Mouse (Mus musculus) adrenal gland, adult (tissue): ENCODE results near the gene Magi2.
"Not testable (repeated sequence)": the region's sequence is repeated elsewhere in the genome, so short reads cannot be mapped to it uniquely, and the experiment has no call there.

Source experiments
- DNase-seq, 2 experiments: peaks; one replicate each; pipeline ENCODE4 v3.0.0; 2022 to 2023; ENCODE audit warnings: low spot score in 1 of 2; ENCODE audit not compliant: inconsistent age in 2 of 2

Magi2 gene

GRCm38 (mm10) chr5:20682208-20682607, 1455.4 kb downstream of the Magi2 start:
- no peak for DNase-seq

GRCm38 (mm10) chr5:20684112-20684511, 1457.3 kb downstream of the Magi2 start:
- DNase-seq: no peak

GRCm38 (mm10) chr5:20692230-20692629, 1465.4 kb downstream of the Magi2 start:
- DNase-seq: no peak

DNA sequence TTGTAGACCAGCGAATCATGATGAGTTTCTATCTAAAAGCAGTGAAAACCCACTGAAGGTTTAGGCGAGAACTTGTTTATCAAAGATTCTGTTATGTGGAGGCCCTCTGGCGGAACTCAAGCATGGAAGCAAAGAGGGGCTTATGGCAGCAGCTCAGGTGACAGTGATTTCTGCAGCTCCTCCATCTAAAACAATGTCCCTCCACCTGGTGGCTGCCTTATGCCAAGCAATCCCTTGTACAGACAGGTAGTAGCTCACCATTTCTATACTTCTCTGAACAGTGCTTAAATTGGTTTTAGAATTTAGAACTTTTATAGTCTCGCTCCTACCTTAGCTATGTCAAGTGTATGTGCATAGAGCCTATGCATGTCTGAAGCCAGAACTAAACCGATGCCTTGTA, 1472.3 kb downstream of the Magi2 start:
- DNase-seq: no peak

GRCm38 (mm10) chr5:20701483-20702421, 1474.9 kb downstream of the Magi2 start:
- peak; percentile 91 to 97 for DNase-seq

DNA sequence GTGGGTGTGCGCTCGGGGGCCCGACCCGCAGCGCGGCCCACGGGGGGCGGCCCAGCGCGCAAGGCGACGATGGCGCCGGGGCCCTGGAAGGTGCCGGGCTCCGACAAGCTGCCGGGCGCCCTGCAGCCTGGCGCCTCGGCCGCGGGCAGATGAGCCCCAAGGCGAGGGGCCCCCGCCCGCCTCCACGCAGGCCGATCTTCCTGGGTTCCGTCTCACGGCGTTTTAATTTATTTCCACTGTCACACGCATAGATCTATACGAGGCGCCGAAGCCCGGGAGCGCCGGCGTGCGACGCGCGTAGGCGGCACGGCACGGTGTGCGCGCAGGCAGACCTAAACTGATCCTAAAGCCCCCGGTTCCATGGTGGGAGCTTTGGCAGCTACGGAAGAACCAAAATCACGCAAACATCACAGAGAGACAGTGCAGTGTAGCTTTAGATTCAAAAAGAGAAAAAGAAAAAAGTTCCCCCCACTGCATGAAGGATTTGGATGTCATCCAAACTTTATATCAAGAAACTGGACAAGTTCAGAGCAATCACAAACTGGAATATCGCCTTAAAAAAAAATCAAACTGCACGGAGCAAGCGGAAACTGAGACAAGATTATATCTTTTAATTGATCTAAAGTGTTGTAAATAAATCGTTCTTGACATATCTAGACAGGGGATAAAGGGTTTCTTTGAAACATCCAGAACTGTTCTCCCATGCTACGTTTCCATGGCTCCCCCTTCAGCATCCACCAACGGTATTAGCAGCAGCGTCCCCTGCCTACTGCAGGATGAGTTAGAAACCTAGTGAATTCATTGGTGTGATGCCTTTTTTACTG, 1475.9 kb downstream of the Magi2 start:
- peak; percentile 20 to 79 for DNase-seq

DNA sequence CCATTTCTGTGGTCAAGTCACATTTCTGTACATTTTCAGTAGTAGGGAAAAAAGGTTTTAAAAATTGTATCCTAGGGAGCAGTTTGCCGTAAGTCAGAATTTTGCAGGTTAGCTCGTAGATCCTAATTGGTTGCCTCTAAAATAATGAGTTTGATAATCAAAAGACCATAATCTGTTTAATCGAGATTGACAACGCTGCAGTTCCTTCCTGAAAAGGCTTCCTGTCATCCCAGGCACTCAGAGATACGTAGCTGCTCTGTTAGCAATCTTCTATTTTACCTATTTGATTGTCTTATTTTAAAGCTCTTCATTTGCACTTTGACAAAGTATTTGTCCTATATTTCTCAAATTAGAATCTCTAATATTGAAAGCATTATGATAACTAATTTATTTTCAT, 1476.5 kb downstream of the Magi2 start:
- no peak for DNase-seq

DNA sequence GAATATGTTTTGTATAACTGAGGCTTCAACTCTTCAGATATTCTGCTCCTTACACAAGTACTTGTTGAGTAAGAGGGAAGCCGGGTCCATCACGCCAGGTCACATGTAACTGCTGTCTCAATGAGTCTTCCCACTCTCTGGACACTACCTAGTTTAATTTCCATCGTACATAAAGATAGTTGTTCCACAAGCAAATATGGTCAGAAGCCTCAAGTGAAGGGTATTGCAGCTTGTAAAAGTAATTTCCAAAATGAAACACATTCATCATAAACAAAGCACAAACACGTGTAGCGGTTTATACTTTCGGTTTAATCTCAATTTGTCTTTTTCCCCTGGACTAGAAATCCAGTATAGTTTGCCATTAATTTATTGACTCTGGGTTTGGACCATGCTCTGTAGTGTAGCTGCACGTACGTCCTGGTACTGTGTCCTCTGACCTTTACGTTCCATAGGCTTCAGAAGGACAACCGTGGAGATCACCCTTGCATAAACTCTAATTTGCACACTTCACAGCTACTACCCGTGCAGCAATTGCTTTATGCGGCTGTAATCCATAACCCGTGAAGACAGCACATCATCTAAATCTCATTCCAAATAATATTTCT, 1477.2 kb downstream of the Magi2 start:
- DNase-seq: no peak

DNA sequence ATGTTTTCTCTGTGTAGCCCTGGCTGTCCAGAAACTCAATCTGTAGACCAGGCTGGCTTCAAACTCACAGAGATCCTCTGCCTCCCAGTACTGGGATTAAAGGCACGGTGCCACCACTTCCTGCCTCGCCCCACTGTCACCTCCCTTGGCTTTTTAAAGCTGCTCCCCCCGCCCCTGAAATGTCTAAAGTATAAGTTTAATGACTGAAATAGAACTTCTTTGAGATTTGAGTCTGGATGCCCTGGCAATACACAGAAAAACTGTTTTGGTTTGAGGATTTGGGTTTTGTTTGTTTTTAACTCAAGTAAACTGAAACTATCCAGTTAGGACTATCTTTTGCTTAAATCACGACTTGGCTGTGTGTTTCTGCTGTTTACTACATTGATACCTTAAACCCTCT, 1478.0 kb downstream of the Magi2 start:
- DNase-seq: no peak

DNA sequence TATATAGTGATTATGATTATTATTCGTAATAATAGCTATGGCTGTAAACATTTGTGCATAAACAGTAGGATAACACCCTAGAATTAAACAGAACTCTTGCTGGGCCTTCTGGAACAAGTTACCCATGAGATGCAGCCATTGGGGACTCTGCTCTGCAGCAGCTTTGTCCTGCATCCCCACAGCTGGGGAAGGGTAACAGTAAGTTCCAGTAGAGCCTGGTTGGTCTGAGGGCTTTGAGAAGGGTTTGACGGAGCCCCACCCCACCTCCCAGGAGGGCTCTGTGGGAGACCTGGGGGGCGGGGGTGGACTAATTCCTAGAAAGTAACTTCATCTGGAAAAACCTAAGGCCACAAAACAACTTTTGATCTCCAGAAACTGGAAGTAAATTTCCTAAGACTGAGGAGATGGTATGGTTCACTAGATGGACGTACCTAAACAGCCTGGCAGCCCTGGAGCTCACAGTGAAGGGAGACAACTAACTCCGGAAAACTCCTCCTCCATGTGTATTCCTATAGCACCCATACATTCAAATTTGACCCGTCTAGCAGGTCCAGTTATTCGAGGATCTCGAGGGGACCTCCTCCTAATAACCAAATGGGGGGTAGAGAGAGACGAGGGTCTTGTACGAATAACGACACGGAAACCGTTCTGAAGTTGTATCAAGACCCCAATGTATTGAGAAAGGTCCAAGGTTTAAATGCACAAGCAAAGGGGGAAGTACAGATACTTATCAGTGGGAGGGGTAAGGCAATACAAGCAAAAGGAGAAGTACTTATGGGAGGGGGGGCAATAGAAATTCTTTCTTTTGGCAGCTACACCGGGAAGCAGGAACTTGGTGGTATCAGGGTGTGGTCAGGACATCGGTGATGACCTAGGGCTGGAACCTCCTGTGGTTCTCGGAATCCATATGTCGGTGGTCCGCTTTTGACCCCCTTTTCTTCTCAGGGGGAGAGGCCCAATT, 1479.8 kb downstream of the Magi2 start:
- not testable (repeated sequence) for DNase-seq

- not testable (repeated sequence) for DNase-seq
These were observed 1484.0 kb downstream of the Magi2 start for GRCm38 (mm10) chr5:20710845-20711244.

DNA sequence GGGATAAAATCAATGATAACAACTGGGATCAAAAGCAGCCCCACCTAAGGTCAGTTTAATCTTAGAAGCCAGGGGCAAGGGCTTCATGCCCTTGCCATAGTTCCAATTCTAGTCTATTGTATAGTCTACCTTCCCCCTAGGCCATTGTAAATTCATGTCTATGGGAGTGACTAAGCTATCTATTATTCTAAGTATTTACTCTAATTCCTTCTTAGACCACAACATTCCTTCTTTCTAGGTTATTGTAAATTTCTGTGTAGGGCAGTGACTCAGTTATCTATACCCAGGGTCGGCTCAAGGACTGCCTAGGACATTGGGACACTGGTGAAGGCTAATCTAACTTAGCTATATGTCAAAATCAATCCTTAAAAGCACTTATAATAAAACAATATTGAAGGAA, 1487.8 kb downstream of the Magi2 start:
- DNase-seq: not testable (repeated sequence)

GRCm38 (mm10) chr5:20715980-20716379, 1489.1 kb downstream of the Magi2 start:
- DNase-seq: not testable (repeated sequence)

GRCm38 (mm10) chr5:20720201-20720900, 1493.5 kb downstream of the Magi2 start:
- peak in 1 of 2 experiments; percentile 51 for DNase-seq

GRCm38 (mm10) chr5:20723226-20723625, 1496.4 kb downstream of the Magi2 start:
- not testable (repeated sequence) for DNase-seq

DNA sequence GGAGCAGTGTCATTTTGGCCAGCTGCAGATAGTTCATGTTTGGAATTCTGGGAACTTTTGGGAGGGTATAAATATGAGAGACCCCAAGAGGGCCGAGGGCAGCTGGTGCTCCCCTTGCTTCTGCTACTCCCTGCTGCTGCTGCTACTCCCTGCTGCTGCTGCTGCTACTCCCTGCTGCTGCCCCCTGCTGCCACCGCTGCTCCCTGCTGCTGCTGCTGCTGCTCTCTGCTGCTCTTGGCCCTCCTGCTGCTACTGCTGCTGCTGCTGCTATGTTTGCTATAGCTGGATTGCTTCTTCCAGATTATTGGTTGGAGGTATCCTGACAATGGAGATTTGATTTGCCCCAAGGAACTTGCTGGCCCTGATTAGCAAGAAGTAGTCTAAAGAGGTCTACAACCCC, 1512.0 kb downstream of the Magi2 start:
- no peak for DNase-seq

DNA sequence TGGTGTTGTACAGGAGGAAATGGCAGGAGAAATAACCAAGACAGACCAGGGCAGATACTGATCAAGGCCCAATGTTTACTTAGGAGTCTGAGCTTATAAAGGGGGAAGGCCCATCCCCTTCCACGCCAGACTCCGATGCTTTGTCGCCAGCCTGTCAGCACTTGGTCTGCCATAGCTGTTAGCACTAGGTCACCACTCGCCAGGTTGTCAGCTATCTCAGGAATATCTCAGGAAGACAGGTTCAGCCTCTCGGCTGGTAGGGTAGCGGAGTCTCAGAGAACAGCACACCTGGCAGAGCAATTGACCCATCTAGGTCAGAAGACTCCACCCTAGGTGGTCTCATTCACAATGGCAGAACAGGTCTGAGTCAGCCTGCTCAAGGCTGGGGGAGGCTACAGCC, 1514.4 kb downstream of the Magi2 start:
- no peak for DNase-seq

GRCm38 (mm10) chr5:20741936-20742335, 1515.1 kb downstream of the Magi2 start:
- DNase-seq: no peak

GRCm38 (mm10) chr5:20748142-20748541, 1521.3 kb downstream of the Magi2 start:
- no peak for DNase-seq

- no peak for DNase-seq
These were observed 1522.0 kb downstream of the Magi2 start for GRCm38 (mm10) chr5:20748856-20749255.
